Mouse (Mus musculus) embryo, embryonic 10.5 days (tissue): Measurements from ENCODE around the gene Eva1b.
"Not testable (repeated sequence)": the region's sequence is repeated elsewhere in the genome, so short reads cannot be mapped to it uniquely, and the experiment has no call there.

Experiments
- DNase-seq: peaks from one replicate; pipeline ENCODE4 v3.0.0-alpha.2; 2015; ENCODE audit warnings: low spot score

Gene Eva1b

DNA sequence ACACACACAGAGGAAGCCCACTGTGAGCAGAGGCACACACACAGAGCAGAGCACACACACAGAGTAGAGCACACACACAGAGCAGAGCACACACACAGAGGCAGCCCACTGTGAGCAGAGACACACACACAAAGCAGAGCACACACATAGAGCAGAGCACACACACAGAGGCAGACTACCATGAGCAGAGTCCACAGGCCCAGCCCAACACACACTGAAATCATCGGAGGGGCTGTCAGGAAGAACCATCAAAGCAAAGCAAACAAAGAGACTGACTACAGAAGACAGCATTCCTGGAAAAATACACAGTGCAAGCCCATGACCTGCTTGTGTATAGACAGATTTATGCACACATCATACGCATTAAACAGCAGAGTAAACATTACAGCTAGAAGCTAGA is 8.3 kb downstream of the Eva1b start:
- DNase-seq: no peak

DNA sequence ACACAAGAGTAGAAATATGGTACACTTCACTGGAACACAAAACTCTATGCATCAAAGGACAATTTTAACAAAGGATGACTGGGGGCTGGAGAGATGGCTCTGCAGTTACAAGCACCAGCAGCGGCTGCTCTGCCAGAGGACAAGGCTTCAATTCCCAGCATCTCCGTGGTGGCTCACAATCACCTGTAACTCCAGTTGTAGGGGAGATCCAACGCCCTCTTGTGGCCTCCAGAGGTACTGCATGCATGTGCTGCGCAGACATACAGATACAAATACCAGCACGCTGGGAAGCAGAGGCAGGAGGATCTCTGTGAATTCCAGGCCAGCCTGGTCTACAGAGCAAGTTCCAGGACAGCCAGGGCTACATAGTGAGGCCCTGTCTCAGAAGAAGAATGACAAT is 9.1 kb downstream of the Eva1b start:
- no peak for DNase-seq

DNA sequence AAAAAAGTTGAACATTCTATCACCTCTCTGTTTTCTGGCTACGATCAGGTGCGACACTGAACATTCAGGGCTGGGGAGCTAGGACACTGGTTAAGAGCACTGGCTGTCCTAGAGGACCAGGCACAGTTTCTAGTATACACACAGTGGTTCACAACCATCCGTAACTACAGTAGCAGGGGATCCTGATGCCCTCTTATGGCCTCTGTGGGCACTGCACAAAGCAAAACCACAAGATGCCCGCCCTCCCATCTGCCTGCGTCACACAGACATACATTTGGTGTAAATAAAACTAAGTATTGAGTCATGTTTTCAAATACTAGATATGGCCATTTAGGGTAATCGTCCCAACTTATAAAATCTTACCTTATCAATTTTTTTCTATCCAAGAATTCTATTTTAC is 10.0 kb downstream of the Eva1b start:
- no peak for DNase-seq

GRCm38 (mm10) chr4:126159455-126159854 is 11.9 kb downstream of the Eva1b start:
- no peak for DNase-seq

DNA sequence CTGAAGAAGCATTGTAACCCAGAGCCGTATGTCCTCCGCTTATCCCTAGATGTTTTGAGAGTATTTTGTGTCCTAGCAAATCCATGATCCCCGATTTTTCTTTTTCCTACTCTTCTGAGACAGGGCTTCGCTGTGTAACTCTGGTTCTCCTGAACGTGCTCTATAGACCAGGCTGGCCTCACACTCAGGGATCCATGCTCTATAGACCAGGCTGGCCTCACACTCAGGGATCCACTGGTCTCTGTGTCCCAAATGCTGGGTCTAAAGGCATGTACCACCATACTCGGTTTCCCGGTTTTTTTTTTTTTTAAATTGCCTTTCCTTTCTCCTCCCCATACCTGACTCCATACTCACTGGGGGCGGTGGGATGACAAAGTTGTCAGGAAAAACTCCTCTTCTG is 13.4 kb downstream of the Eva1b start:
- no peak for DNase-seq

DNA sequence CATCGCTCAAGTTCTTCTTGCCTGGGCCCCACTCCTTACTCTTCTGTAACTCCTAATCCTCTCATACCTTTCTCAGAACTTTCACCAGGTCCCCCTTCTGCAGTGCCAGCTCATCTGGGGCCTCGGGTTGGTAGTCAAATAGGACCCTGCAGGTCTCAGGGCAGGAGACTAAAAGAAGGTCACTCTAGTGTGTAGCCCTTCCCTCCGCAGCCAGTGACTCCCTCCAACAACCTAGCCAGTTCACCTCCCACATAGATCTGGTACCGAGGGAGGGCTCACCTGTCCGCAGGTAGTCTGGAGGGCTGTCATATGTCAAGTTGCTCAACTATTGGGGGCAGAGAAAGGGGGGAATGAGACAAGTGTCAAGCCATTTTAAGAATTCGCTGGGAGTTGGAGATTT is 13.9 kb downstream of the Eva1b start:
- no peak for DNase-seq

GRCm38 (mm10) chr4:126161986-126162385 is 14.4 kb downstream of the Eva1b start:
- DNase-seq: no peak

DNA sequence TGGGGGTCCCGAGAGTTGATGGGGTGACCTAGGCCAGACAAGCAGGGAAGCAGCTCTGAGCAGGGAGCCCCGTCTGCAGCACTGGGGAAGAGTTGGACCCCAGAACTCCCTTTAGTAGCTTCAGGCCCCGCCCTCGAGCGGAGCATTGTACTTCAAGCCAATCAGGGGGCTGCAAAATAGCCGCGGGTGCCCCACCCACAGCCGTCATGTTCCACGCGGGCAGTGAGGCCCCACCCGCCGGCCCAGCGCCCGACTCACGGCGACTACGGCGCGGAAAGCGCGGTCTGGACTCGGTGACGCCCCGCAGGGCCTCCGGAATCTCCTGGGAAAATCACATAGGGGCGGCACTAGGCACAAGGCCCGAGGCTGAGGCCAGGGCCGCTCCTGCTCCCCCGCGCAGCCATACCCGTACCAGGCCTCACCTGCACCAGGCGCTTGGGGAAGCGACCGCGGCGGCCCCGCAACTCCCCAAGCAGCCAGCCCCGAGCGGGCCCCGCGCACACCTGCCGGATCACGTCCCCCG is 15.1 kb downstream of the Eva1b start:
- DNase-seq: peak; percentile 84

GRCm38 (mm10) chr4:126163067-126163659 is 15.6 kb downstream of the Eva1b start, which contains the start of gene Sh3d21:
Gene Sh3d21 (minus strand): TSS chr4:126163491.
- no peak for DNase-seq

DNA sequence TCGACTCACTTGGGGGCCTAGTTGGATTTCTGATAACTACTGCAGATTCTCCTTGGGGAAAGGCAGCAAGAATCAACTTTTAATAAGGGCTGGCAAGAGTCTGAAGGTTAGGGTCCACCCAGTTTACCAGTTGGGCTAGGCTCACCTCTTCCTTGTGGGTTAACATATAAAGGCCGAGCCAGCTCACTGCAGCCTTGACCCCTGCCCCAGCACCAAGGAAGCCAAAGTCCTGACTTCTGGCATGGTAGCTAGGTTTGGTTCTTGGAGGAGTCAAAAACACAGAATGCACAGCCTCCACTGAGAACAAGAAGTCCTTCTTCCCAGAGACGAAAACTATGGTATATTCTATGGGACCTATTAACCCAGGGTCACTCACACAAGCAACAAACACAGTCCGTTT is 16.1 kb downstream of the Eva1b start:
- no peak for DNase-seq

DNA sequence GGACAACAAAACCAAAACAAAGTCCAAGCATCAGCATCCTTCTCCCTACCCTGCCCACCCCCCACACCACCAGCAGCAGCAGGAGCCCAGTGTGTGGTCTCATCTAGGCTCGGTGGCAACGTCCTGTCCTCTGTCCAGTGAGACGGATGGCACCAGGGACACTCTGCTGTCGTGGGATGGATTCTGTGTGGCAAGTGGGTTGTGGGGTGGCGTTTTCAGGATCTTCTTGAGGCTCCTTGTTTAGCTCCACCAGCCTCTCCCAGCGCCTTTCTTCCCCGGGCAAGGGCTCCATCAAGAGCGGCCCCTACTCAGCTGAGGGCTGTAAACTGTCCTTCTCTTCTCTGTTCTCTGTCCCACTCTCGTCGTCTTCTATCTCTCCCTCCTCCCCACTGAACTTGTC is 17.5 kb downstream of the Eva1b start:
- DNase-seq: not testable (repeated sequence)

- no peak for DNase-seq
Measured at GRCm38 (mm10) chr4:126166084-126166483, 18.5 kb downstream of the Eva1b start.

- DNase-seq: no peak
Measured at GRCm38 (mm10) chr4:126168851-126169250, 21.3 kb downstream of the Eva1b start.

GRCm38 (mm10) chr4:126170737-126171136 is 23.2 kb downstream of the Eva1b start:
- not testable (repeated sequence) for DNase-seq

DNA sequence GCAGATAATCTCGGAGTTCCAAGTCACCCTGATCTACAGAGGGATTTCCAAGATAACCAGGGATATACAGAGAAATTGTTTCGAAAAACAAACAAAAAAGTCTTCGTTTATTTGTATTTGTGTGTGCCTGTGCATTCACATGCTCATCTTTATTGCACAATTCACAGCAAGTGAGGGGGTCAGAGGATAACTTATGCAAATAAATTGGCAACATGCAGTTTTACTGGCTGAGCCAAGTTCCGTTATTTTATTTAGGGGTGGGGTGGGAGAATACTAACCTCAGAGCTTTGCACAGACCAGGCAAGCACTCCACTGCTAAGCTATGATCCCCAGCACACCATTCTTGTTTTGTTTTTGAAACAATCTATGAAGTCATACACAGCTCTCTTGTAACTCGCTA is 26.3 kb downstream of the Eva1b start:
- no peak for DNase-seq

GRCm38 (mm10) chr4:126175980-126176379 is 28.4 kb downstream of the Eva1b start:
- DNase-seq: not testable (repeated sequence)

GRCm38 (mm10) chr4:126181170-126181957 is 33.8 kb downstream of the Eva1b start:
- peak; percentile 68 for DNase-seq

DNA sequence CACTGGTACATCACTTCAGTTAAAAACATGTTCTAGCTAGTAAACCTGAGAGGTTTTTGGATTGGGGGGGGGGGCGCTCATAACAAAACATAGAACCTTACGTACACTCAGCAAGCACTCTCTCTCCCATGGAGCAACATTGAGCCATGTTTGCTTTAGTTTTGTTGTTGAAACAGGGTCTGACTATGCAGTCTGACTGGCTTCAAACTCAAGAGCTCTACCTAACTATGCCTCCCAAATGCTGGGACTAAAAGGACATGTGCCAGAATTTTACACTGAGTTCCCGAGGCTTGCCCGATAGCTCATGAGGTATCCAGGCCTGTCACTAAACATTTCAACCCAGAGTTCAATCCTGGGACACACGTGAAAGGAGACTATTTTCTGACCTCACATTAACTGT is 35.5 kb downstream of the Eva1b start:
- DNase-seq: no peak

DNA sequence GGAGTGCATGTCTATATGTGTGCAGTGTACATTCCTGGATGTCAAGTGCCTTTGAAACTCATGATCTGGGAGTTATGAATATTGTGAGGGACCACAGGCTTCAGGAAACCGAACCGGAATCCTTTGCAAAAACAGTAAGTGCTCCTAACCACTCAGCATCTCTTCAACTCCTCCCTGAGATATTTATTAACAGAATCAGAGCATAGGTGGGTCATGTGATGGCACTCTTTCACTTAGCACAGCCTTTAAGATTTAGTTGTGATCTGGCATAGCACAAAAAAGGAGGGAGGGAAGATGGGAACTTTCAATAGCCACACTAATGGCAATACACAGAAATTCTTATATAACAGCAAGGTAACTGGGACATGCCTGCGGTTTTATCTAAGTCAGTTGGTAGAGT is 39.6 kb downstream of the Eva1b start:
- DNase-seq: no peak

DNA sequence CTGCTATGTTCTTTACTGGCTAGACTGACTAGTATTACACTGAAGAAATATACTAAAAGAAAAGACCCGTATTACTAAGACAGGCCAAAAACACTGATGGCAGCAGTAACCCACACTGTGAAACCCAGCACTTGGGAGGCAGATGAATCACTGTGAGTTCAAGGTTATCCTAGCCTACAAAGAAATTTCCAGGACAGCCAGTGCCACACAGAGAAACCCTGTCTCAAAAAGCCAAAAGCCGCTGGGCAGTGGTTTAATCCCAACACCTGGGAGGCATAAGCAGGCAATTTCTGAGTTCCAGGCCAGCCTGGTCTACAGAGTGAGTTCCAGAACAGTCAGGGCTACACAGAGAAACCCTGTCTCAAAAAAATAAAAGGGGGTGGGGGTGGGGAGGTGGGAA is 43.1 kb downstream of the Eva1b start:
- no peak for DNase-seq

GRCm38 (mm10) chr4:126194216-126194615 is 46.7 kb downstream of the Eva1b start:
- no peak for DNase-seq

DNA sequence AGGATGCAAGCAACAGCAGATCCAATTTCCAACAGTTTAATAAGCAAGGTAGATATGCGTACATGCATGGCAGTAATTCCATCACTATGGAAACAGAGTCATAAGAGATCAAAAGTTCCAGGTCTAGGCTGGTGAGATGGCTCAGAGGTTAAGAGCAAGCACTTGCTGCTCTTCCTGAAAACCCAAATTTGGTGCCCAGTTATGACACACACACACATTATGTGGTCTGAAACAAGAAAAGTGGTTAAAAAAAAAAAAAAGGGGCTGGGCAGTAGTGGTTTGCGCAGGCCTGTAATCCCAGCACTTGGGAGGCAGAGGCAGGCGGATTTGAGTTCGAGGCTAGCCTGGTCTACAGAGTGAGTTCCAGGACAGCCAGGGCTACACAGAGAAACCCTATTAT is 47.4 kb downstream of the Eva1b start:
- DNase-seq: no peak

DNA sequence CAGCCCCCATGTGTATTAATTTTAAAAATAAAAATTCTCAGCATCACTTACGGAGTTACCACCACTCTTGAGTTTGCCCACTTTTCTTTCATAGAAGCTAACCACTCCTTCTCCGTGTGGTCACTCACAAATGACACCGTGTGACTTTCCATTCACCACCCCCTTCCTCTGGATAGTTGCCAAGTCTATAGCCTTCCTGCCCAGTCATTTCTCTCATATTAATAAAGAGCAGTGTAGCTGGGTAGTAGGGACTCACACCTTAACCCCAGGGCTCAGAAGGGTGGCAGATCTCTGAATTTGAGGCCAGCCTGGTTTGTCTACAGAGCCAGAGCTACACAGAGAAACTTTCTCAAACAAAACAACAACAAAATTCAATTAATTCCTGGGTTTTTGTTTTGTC is 49.9 kb downstream of the Eva1b start:
- DNase-seq: no peak
